Mouse (Mus musculus) B cell, adult 2 months (primary cell): ENCODE results near the gene Gfod1.

Experiments used
- DNase-seq, 2 experiments: peaks; one replicate each; pipeline ENCODE4 v3.0.0; 2022

Gene Gfod1

GRCm38 (mm10) chr13:43228141-43228540 lies 75.8 kb downstream of the Gfod1 start:
- DNase-seq, result no peak

DNA sequence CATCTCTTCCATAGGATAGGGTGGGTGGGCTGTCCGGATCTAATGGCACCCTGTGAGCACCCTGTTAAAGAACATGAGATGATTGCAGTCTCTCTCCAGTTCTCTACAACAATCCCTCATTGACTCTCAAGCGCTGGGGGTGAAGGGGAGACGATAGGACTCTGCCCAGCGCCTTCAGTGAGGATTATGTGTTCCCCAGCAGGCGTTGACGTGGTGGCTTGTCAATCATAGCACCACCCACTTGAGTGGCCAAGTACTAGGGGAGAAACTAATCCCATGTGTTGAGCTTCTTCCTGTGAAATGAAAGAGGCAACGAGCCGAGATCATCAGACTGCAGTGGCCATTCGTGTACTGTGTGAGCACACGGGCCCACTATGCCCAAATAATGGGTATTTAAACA lies 77.9 kb downstream of the Gfod1 start:
- DNase-seq, result no peak

DNA sequence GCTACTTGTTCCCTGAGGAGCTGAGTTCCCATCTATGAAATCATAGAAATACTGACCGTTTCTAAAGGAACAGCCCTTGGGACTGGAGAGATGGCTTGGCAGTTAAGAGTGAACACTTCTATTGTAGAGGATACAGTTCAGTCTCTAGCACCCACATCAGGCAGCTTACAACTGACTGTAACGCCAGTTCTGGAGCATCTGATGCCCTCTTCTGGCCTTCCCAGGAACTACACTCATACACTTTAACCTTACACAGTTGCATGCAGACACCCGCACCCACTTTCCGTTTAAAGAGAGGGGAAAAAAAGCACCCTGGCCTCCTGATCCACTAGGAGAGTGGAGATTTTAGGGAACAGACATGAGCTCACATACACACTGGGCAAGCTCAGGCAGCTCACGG lies 78.8 kb downstream of the Gfod1 start:
- DNase-seq, result peak; percentile 48 to 50

DNA sequence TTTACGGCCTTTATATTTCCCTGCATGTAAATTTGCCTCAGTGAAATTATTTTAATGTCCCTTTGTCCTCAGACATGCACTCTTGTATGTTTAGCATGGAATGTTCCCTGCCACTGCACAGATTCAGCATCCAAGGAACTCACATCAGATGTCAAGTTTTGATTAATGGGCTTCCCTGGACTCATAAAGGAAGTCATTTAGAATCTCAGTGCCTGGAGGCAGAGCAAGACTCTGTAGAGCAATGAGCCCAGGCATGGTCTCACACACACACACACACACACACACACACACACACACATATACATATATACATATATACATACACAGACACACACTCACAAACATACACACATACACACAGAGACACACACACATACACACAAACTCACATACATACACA lies 81.9 kb downstream of the Gfod1 start:
- no peak for DNase-seq

DNA sequence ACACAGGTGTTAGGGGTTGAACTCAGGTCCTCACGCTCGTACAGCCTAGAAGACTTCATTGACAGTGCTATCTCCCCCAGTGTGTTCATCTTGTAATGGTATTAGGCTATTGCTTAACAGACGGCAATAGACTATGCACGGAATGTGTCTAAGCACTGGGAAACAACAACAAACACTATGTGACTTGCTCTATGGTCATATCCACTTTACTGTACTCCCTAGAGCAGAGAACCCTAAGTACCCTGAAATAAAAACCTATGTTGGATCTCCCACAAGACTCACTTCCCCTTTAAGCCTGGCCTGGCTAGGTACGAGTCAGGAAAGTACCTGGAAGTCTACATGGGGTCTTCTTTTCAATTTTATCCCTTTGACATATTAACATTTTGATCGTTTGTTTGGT lies 82.7 kb downstream of the Gfod1 start:
- DNase-seq, result no peak

DNA sequence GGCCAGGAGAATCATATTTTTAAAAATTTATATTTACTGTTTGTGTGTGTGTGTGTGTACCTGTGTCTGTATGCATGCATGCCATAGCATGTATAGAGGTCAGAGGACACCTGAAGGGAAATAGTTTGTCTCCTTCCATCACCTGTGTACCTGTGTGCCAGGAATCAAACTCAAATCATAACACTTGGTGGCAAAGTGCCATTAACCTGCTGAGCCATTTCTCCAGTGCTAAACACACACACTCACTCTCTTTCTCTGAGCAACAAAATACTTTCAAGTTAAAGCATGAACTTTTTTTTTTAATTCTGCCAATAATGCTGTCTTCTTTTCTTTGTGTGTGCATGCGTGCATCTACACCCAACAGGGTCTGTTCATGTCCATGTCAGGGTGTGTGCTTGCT lies 83.3 kb downstream of the Gfod1 start:
- DNase-seq, result no peak

DNA sequence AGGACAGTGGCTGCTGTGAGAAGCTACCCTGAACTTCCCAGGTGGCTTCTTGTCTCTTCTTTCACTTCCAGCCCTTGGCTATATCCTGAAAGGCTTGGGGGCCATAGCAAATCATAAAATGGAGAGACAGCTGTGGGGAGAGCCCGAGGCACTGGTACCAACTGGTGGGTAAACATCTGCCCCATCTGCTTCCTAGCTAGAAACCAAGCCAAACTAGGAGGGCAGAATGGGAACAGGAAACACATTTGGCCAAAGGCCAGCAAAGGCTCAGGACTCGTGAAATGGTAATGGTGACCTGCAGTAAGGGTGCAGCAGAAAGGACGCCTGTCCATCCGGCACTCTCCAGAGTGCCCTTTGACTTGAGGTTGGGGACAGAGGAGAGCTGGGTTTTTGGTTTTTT lies 85.2 kb downstream of the Gfod1 start:
- DNase-seq, result no peak

DNA sequence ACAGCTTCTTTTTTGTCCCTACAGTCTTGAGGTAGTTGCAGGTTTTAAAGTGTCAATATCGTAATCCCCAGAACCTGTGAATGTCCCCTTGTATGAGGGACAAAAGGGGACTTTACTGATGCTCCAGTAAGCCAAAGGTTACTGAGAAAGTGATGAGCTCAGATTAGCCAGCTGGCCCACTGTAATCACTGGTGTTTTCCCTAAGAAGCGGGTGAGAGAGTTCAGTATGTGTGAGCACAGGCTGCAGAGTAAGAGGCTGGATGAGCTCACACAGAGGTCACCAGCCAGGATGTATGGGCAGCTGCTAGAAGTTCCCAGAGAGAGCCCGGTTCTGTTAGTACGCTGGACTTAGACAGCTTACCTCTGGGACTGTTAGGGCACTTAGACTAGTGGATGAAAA lies 85.7 kb downstream of the Gfod1 start:
- DNase-seq, result no peak

DNA sequence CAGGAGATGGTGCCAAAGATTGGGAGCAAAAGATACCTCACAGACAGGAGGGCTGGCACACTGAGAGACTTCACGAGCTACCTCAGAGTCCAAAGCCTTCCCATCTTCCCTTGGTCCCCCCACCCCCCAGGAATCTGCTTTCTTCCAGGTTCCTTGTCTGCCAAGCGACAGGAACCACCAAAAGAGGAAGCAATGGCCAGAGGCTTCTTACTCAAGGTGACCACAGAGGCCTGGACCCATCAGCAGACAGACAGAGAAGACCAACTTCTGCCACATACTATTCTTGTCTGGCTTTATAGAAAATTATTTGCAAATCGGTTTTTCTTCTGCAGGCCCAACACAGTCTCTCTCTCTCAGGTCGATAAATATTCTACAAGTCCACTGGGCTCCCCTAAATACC lies 86.3 kb downstream of the Gfod1 start:
- DNase-seq, result no peak

GRCm38 (mm10) chr13:43217059-43217458 lies 86.9 kb downstream of the Gfod1 start:
- DNase-seq, result no peak

DNA sequence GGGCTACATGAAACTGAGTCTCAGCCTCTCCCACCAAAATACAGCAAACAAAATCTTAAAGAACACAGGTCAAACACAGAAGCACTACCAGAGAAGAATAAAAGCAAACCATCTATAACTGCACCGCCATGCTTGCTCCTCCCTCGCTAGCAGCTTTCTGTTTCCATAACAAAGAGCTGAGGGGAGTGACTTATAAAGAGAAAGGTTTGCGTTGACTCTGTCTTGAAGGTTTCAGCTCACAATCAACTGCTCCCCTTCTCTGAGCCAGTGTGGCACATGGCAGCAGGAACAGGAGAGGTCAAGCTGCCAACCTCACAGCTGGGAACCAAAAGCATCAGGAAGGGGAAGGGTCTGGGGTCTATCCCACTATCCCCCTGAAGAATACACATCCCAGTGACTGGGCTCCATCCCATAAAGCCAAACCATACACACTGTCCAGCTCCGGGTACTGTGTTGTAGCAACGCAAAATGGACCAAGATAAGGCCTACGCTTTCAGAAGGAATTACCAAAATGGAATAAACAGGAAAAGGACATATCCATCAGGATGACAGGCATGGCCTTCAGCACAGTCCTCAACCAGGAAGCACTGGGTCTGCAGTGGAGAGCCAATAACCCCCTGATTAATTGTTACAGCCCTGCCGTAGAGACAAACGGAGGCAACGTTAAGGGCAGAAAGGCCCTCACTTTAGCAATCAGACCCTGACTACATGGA lies 87.8 kb downstream of the Gfod1 start:
- no peak for DNase-seq

DNA sequence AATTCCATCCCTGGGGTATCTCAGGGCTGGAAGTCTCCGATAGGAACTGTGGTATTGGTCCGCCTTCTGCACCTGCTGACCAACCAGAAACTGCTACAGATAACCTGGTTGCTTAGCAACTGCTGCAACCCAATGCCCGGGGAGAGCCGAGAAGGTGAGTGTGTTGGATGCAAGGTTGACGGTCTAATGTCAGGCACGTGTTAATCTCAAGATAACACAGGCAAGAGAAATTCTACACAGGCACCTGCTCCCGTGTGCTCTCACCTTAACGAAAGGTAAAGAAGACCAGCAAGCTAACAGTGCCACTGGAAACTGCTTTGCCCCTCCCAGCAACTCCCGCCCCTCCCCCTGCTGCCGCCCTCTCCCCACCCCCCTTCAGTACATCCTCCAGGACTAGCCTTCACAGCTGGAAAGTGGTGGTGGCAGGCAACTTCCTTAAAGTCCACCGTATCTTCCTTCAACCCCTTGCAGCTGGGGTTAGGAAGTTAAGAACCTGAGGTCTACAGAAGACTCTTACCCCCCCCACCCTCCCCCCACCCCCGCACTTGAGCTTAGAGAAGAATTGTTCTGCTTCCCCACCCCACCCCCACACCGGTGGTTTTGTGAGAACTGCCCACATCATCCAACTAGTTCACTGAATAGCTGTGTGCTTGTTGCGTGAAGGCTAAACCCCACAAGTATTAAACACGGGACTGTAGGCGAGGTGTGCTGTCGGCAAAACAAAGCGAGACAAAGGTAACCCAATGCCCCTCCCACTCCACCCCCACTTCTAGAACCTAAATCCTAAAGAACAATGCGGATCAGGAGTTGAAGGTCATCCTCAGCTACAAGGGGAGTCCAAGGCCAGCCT lies 88.6 kb downstream of the Gfod1 start:
- peak; percentile 78 to 79 for DNase-seq

GRCm38 (mm10) chr13:43212338-43212737 lies 91.6 kb downstream of the Gfod1 start:
- DNase-seq, result no peak

DNA sequence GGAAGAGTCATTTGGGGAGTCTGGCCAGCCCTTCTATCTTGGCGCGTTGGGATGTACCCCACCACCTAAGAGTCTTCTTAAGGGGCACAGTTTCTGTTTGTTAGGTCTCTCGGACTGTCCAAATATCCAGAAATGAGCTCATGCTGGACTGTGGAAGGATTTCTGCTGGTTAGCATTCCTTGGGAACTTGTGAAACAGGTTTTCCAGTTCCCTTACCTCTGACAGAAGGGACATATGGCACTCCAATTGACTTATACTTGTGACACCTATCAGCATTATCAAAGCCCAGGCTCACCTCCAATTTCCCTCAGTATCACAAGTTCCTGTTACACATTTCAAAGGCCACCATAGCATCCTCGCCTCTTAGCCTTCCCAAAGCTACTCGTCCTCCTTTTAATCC lies 93.0 kb downstream of the Gfod1 start:
- DNase-seq, result no peak

DNA sequence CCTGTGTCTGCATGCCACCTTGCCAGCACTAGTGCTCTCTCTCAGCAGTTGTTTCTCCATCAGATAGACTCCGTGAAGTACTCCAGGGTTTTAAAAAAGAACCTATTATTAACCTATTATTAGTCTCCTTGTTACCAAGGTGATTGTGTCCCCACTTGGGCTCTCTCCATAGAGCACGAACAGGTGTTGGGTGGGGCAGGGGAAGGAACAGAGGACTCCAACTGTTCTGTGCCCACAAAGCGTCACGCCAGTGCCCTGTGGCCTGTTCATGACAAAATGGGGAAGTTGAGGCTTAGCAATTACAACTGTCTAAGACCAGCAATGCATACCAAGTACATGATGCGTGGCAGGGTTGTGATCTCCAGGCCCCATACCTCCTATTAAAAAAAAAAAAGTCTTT lies 94.4 kb downstream of the Gfod1 start:
- DNase-seq, result peak; percentile 81 to 85

GRCm38 (mm10) chr13:43208914-43209439 lies 95.0 kb downstream of the Gfod1 start:
- peak; percentile 68 to 72 for DNase-seq

GRCm38 (mm10) chr13:43206118-43206683 lies 97.8 kb downstream of the Gfod1 start:
- no peak for DNase-seq

GRCm38 (mm10) chr13:43203641-43204040 lies 100.3 kb downstream of the Gfod1 start:
- DNase-seq, result no peak

DNA sequence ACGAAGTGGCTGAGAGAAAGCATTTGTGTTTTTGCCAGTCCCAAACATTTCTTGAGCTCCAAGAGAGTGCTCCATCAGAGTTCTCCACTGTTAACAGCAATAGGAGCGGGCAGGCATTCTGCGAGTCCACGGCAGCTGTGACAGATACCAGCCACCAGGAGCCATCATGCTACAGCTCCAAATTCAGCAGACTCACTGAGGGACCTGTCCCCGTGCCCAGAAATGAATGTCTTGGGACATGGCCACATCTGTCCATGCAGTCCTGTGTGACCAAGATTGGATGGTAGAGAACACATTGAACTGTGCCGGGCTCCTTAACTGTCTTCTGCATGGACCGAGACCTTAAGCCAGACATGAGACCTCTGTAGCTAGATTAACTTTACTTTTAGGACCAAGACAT lies 100.7 kb downstream of the Gfod1 start:
- no peak for DNase-seq

- no peak for DNase-seq
Measured at GRCm38 (mm10) chr13:43202351-43202750, 101.6 kb downstream of the Gfod1 start.

DNA sequence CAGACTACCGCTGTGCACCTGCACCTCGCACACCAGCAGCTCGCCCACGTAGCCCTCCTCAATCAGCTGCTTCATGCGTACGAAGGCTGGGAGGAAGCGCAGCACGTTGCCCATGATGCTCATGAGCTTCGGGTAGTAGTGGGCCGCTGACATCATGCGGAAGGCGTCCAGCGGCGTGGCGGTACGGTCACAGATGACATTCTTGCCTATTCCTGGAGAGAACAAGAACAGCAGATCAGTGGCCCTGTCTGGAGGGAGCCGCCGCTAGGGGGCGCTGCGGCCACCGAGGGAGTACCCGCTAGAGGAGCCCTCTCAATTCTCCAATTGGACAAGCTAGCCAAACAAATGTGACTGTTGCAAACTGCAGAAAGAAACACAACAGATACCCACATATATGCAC lies 102.9 kb downstream of the Gfod1 start:
- peak; percentile 69 to 71 for DNase-seq

GRCm38 (mm10) chr13:43200473-43200872 lies 103.5 kb downstream of the Gfod1 start:
- no peak for DNase-seq

DNA sequence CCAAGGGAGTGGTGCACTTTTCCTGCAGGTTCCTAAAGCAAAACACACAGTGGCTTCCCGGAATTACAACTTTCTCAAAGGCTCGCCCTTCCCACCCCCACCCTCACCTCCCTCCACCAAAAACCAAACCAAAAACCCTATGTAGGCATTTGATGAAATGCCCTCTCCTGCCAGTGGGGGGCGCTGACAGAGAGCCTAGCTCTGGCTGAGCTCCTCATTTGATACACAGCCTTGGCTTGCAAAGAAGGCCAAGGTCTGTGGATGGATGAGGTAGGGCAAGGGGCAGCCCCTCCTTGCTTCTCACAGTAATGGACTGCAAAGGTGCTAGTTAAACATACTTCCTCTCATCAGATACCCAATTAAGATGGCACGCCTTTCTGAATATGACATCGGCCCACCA lies 104.2 kb downstream of the Gfod1 start:
- peak; percentile 83 to 84 for DNase-seq

GRCm38 (mm10) chr13:43199282-43199681 lies 104.7 kb downstream of the Gfod1 start:
- DNase-seq, result no peak
